Mouse (Mus musculus) liver, embryonic 12.5 days (tissue): ENCODE results near the gene Zfp541. TPM values are rescaled to one million over a fixed set of nuclear protein-coding genes. Genes with fewer than 3 reads are reported as not detected.
A peak's percentile ranks its signal among the peaks of the same experiment; 100 is the strongest.

Source experiments
- ATAC-seq: fragments of 200-750 bp; cut with Nextera tagmentation; 2 replicates; pipeline ENCODE4 v1.8.0; 2017; ENCODE audit warnings: moderate number of reproducible peaks, mild to moderate bottlenecking, moderate library complexity
- H3K27ac ChIP-seq: fragments of 300-500 bp; sonication (generic); 2 replicates; pipeline ENCODE4 v1.5.1; 2016; ENCODE audit warnings: mild to moderate bottlenecking
- H3K27me3 ChIP-seq: fragments of 300-500 bp; sonication (generic); replicated peaks from 2 replicates; pipeline ENCODE4 v1.6.1; 2016; ENCODE audit warnings: mild to moderate bottlenecking, moderate library complexity
- H3K36me3 ChIP-seq: fragments of 300-500 bp; sonication (generic); 2 replicates; pipeline ENCODE4 v1.6.1; 2016; ENCODE audit warnings: mild to moderate bottlenecking, moderate library complexity
- H3K4me1 ChIP-seq: fragments of 300-500 bp; sonication (generic); 2 replicates; pipeline ENCODE4 v1.6.1; 2016
- H3K4me2 ChIP-seq: fragments of 300-500 bp; sonication (generic); 2 replicates; pipeline ENCODE4 v1.6.1; 2016; ENCODE audit warnings: mild to moderate bottlenecking, moderate library complexity
- H3K4me3 ChIP-seq: fragments of 300-500 bp; sonication (generic); 2 replicates; pipeline ENCODE4 v1.5.1; 2016; ENCODE audit warnings: mild to moderate bottlenecking, moderate library complexity
- H3K9ac ChIP-seq: fragments of 300-500 bp; sonication (generic); 2 replicates; pipeline ENCODE4 v1.6.1; 2016; ENCODE audit warnings: mild to moderate bottlenecking, moderate library complexity
- H3K9me3 ChIP-seq: fragments of 300-500 bp; sonication (generic); replicated peaks from 2 replicates; pipeline ENCODE4 v1.6.1; 2016; ENCODE audit warnings: mild to moderate bottlenecking, moderate library complexity
- WGBS: fragments of 180-500 bp; shearing (Covaris S2); methylation state at CpG from one replicate; pipeline ENCODE4 v1.1.7; 2016; ENCODE audit not compliant: insufficient replicate concordance; 5-methylcytosine and 5-hydroxymethylcytosine counted together
- polyA plus RNA-seq: library from polyadenylated mRNA; unstranded; fragments of >200 nt; fragmentation: Nextera tagmentation; extraction: Ambion mirVana; gene quantifications from 2 replicates; pipeline ENCODE4 v1.2.1, GENCODE M21; 2016

Gene Zfp541
- polyA plus RNA-seq = not detected in 2 replicates

DNA sequence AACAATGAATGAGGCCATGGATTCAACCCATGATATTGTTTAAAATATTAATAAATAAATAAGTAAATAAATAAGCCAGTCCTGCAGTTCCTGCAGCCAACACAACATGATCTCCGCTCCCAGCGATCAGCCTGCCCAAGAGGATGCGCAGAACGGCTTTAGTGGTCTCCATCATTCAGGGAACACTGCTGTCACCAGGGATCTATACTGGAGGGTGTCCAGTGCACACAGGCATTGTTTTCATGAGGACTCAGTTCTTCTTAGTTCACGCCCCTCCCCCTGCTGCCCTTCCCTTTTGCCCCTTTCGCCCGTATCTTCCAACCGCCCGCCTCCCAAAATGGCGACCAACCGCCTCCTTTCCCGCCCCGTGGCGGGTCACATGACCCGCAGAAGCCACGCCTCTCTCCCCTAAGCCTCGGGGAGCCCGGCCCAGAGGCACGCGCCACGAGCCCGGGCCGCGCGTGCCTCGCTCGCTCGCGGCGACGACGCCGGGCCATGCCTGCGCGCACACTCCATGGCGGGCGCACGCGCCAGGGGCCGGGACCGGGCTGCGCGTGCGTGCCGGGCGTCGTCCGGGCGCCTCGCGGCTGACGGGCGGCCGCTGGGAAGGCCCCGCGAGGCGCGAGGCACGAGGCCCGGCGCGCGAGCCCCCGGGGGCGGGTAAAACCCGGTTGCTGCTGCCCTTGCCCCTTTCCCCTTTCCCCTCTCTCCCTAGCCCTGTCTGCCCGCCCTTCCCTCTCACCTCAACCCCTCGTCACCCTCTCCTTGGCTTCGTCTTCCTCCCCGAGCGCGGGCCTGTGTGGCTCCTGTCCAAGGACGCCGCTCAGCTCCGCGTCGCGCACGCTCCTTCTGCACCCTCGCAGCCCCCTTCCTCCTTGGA is at the start of gene Zfp541:
Gene Zfp541, plus strand, starts transcription at position 596 of the 880 bp plus-strand sequence.
- Histone ChIP-seq H3K9ac (no peak within 1 kb of the TSS), H3K36me3 (no peaks in the 10 kb centered on the region), H3K4me1 (peaks cover 6% of the 10 kb centered on the region; the same call in 1 of the 2 replicates), H3K9me3 (peaks cover 12% of the 10 kb centered on the region; the same call in 1 of the 2 replicates), H3K27me3 (peaks cover 53% of the 10 kb centered on the region), H3K4me2 (peak within 1 kb of the TSS; percentile 37), H3K27ac (no peak within 1 kb of the TSS), H3K4me3 (0 out of 2 replicates have a peak within 1 kb of the TSS, but pooled peaks have one; percentile 15)
- 33% methylated on average over 79 of the region's 80 CpGs for WGBS
- peak; percentile 27; the same call in 1 of the 2 replicates for ATAC-seq

DNA sequence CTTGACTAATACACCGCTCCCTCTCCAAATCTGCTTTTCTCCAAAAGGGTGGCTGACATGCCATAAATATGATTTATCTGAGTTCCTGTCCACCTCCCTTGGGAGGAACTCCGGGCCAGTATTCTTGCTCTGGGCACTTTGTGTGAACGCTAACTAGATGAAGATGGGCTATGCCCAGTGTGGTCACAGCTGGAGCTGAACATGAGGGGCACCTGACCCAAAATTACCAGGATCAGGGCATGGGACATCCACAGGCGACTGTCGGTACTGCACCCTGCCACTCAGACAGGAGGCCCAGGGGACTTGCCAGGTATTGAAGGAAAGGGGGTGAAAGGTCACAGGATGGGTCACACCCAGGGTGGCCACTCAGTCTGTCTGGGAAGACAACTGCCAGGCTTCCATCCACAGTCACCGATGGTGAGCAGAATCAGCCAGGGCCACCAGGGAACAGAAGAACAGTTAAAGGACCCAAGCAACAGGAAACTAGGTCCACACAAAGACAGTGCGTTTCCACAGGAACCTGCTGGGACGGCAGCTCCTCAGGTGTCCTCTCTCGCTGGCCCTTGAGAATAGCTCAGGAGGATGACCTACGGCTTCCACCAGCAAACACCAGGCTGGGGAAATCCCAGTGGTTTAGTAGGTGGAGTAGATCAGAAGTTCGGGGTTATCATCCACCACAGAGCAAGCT is 48.9 kb upstream of the Zfp541 start:
- Histone ChIP-seq H3K4me3 (no peak overlapping the region), H3K36me3 (peaks cover 6% of the 10 kb centered on the region), H3K27ac (no peak overlapping the region), H3K4me2 (no peak overlapping the region), H3K9ac (no peak overlapping the region), H3K4me1 (peaks cover 58% of the 10 kb centered on the region), H3K27me3 (no peaks in the 10 kb centered on the region), H3K9me3 (no peaks in the 10 kb centered on the region)
- no peak for ATAC-seq
- 64% methylated on average over 11 of the region's 11 CpGs for WGBS

DNA sequence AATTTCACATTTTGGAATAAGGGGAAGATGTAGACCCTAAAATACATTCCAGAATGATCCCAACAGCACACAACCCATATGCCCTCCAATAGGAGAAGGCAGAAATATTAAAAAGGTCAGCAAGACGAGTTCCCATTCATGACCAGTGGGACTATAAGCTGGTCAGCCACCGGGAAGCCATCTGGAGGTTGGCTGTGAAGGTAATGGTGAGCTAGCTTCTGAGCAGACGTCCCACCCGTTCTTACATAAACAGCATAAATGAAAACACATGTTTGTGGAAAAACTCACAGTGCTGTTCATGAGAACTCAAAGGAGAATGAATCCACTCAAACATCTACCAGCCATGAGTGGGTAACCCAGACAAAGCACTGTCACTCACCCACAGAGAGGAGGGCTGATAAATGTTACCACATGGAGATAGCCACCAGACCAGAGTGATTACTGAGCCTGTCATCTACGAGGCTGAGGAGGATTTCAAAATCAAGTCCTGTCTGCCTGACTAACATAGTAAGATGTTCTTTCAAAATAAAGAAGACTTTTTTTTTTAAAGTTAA is 47.8 kb upstream of the Zfp541 start:
- no peaks in the 10 kb centered on the region for H3K27me3 ChIP-seq
- WGBS = 63% methylated on average over 5 of the region's 5 CpGs
- ATAC-seq = no peak
- H3K4me1 ChIP-seq = peaks cover 65% of the 10 kb centered on the region
- no peaks in the 10 kb centered on the region for H3K9me3 ChIP-seq
- no peak overlapping the region for H3K27ac ChIP-seq
- H3K4me3 ChIP-seq = no peak overlapping the region
- H3K9ac ChIP-seq = no peak overlapping the region
- no peak overlapping the region for H3K4me2 ChIP-seq
- H3K36me3 ChIP-seq = peaks cover 6% of the 10 kb centered on the region

DNA sequence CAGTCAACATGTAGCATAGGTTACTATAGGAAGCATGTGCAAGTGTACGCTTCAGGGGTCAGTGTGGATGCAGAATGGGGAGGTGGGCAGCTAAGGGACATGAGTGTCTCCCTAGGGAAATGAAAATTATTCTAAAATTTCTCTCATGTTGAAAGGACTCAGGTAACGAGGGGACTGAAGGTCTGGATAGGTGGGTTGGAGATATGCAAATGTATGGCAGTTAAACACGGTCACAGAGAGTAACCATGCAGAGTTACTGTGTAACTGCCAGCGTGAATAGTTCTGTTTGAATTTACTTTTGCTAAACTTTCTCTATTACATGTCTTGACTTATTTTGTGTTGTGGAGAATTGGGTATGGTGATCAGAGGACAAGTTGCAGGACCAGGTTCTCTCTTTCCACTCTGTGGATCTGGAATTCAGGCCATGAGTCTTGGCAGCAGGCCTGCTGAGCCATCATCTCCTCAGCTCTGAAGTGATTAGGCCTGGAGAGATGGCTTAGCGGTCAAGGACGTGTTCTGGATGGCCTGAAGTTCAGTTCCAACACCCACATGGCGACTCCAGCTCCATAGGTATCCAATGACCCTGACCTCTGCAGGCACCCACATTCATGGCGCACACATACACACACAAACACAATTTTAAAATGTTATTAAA is 47.0 kb upstream of the Zfp541 start:
- Histone ChIP-seq H3K4me1 (peaks cover 73% of the 10 kb centered on the region), H3K4me2 (no peak overlapping the region), H3K27me3 (no peaks in the 10 kb centered on the region), H3K27ac (no peak overlapping the region), H3K9ac (no peak overlapping the region), H3K36me3 (peaks cover 6% of the 10 kb centered on the region), H3K4me3 (no peak overlapping the region), H3K9me3 (no peaks in the 10 kb centered on the region)
- ATAC-seq = no peak
- 79% methylated on average over 8 of the region's 8 CpGs for WGBS

DNA sequence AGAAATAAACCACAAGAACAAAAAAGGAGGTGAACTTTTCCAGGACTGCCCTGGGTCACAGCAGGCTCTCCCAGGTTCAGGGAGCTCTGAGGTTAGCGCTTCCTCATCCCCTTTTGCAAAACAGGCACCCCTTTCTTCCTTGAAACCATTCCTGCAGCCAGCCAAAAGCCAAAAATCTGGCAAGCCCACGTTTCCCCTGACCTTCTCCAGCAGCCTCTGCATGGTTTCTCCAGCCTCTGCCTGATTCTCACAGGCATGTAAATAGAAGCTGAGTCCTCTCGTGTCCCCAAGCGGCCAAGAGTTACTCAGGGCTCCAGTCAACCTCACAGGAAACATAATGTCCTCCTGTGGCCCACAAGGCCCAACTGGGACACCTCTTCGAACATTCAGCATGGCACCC is 46.2 kb upstream of the Zfp541 start:
- Histone ChIP-seq H3K4me2 (no peak overlapping the region), H3K9me3 (no peaks in the 10 kb centered on the region), H3K36me3 (peaks cover 6% of the 10 kb centered on the region), H3K4me1 (peaks cover 73% of the 10 kb centered on the region), H3K9ac (no peak overlapping the region), H3K4me3 (no peak overlapping the region), H3K27me3 (no peaks in the 10 kb centered on the region), H3K27ac (no peak overlapping the region)
- no peak for ATAC-seq
- 65% methylated on average over 5 of the region's 5 CpGs for WGBS

DNA sequence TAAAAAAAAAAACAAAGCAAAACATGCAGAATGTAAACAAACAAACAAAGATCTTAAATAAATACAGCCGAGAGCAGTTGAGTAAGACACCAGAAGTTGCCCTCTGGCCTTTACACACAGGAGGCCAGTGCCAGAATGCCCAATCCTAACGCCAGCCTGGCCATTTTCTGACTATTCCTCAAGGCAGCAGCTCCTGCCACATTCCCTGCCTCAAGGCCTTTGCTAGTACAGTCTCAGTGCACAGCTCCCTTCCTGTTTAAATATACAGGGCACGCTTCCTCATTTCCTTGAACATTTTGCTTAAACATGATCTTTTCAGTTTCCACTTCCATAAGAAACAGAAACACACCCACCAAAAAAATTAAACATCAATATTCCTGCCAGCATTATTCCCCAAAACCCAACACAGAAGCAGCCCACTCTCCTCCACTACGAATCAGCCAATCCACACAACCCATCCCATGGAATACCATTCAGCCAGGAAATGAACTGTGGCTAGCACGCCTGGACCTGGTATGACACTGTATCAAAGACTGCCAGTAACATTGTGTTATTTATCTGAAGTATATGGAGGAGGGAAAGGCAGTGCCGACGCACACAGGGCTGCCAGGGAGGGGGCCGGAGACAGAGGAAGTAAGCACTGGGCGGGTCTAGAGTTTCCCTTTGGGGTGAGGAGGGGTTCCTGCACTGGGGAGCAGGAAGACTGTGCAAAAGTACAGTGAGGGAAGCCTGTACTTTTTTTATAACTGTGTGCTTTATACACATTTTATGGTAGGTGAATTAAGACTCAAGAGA is 43.4 kb upstream of the Zfp541 start:
- no peak overlapping the region for H3K9ac ChIP-seq
- peak; percentile 66 for ATAC-seq
- no peaks in the 10 kb centered on the region for H3K9me3 ChIP-seq
- peak overlapping the region; percentile 62 for H3K27ac ChIP-seq
- peaks cover 6% of the 10 kb centered on the region for H3K36me3 ChIP-seq
- H3K4me3 ChIP-seq = no peak overlapping the region
- H3K27me3 ChIP-seq = no peaks in the 10 kb centered on the region
- WGBS = 39% methylated on average over 9 of the region's 9 CpGs
- H3K4me1 ChIP-seq = peaks cover 68% of the 10 kb centered on the region
- peak overlapping the region; percentile 23 for H3K4me2 ChIP-seq

DNA sequence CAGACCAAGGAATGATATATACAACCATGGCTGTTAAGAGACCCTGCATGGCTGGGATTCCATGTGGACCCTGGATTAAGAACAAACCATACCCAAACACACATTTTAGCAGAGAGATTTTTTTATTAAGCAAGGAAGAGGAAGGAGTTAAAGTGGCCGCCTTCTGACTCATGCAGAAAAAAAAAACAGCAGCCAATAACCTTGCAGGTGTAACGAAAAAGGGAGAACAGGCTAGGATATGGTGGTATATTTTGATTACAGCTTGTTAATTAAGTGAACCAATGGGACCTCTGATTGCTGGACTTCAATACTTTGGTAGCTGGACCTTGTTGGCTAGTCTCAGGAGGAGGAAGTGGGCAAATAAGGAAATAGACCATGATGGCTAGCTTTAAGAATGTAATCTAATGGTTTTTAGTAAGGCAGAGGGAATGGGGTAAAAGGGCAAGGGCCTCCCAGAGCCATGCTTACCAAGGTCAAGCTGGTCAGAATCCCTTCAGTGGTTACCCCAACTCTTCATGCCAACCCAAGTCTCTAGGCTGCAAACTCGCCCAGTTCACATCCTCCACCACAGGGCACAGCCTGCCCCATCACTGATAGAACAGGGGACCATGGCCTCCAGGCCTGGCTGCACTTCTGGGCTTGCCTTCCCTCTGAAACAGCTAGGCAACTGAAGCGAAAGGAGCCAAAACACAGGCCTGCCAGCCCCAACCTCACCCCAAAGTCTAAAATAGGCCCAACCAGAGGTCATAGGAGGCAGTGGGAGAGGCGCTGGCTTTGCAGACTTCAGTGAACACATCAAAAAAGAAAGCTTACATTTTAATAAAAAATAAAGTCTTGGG is 42.1 kb upstream of the Zfp541 start:
- no peaks in the 10 kb centered on the region for H3K9me3 ChIP-seq
- no peaks in the 10 kb centered on the region for H3K27me3 ChIP-seq
- H3K4me3 ChIP-seq = no peak overlapping the region
- H3K4me1 ChIP-seq = peaks cover 66% of the 10 kb centered on the region
- peak overlapping the region; percentile 0 for H3K27ac ChIP-seq
- ATAC-seq = 0 out of 2 replicates have a peak, but pooled peaks have one; percentile 9
- 62% methylated on average over 5 of the region's 5 CpGs for WGBS
- no peak overlapping the region for H3K9ac ChIP-seq
- peaks cover 2% of the 10 kb centered on the region; the same call in 1 of the 2 replicates for H3K36me3 ChIP-seq
- no peak overlapping the region for H3K4me2 ChIP-seq

GRCm38 (mm10) chr7:16024603-16025222 is 36.9 kb upstream of the Zfp541 start:
- Histone ChIP-seq H3K4me2 (no peak overlapping the region), H3K4me3 (no peak overlapping the region), H3K36me3 (peaks cover 11% of the 10 kb centered on the region), H3K9me3 (no peaks in the 10 kb centered on the region), H3K9ac (no peak overlapping the region), H3K27me3 (no peaks in the 10 kb centered on the region), H3K4me1 (peaks cover 72% of the 10 kb centered on the region), H3K27ac (no peak overlapping the region; the same call in 1 of the 2 replicates)
- WGBS = 66% methylated on average over 8 of the region's 8 CpGs
- no peak for ATAC-seq

DNA sequence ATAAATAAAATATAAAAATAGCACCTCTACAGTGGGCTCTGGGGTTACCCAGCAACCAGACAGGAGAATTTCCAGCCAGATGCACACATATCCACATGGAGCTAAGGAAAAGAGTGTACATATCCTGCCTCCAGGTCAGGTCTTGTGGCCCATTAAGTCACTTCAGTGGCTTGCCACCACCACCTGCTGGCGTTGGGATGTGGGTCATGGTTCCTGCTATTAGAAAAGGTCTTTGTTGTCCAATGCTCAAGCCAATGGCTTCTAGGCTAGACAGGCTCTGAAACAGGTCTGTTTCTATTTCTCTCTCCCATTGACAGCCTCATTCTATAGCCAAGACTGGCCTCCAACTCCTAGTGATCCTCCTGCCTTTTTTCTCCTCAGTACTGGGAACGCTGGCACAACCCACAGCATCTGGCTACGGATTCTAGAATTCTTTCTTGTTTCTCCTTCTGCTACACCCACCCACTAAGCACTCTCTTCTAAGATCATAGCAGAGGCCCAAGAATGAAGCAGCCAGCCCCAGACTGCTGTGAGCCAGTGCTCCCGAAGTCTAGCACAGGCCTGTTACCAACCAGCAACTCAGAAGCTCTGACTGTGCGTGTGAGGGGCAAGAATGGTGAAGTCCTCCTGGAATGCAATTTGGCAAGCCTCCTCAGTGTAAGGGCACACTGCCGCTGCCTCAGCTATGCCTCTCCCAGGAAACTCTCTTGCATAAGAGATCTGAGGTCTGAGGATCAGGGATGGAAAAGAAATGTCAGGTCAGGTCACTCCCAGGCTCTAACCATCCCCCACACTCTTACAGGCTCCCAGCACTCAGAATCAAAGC is 33.3 kb upstream of the Zfp541 start:
- H3K36me3 ChIP-seq = peaks cover 35% of the 10 kb centered on the region
- peaks cover 50% of the 10 kb centered on the region for H3K4me1 ChIP-seq
- no peak overlapping the region for H3K4me2 ChIP-seq
- WGBS = 81% methylated on average over 6 of the region's 6 CpGs
- ATAC-seq = no peak
- H3K9me3 ChIP-seq = no peaks in the 10 kb centered on the region
- H3K27me3 ChIP-seq = no peaks in the 10 kb centered on the region
- H3K9ac ChIP-seq = no peak overlapping the region
- H3K4me3 ChIP-seq = no peak overlapping the region
- no peak overlapping the region for H3K27ac ChIP-seq
